Mouse (Mus musculus) CD4-positive, CD25-positive, alpha-beta regulatory T cell, adult 4 months (primary cell): Measurements from ENCODE around the gene Ptprk. TPM values are rescaled to one million over a fixed set of nuclear protein-coding genes. Genes with fewer than 3 reads are reported as not detected.

Experiments used
- ATAC-seq: one replicate; pipeline ENCODE4 v1.8.0; 2017
- polyA plus RNA-seq, 2 experiments: library from polyadenylated mRNA; unstranded; fragments of 100-300 nt; shearing (Covaris generic); gene quantifications; one replicate each; pipeline ENCODE4 v1.2.1; 2017

Gene Ptprk
- polyA plus RNA-seq, 2 experiments from 2014 or later: not detected

- no peak for ATAC-seq
These were observed 361.5 kb downstream of the Ptprk start for GRCm38 (mm10) chr10:28436084-28436483.

- ATAC-seq: no peak
These were observed 375.2 kb downstream of the Ptprk start for GRCm38 (mm10) chr10:28449853-28450252.

GRCm38 (mm10) chr10:28450642-28451041 is 376.0 kb downstream of the Ptprk start:
- no peak for ATAC-seq

- no peak for ATAC-seq
These were observed 383.4 kb downstream of the Ptprk start for GRCm38 (mm10) chr10:28458027-28458426.

DNA sequence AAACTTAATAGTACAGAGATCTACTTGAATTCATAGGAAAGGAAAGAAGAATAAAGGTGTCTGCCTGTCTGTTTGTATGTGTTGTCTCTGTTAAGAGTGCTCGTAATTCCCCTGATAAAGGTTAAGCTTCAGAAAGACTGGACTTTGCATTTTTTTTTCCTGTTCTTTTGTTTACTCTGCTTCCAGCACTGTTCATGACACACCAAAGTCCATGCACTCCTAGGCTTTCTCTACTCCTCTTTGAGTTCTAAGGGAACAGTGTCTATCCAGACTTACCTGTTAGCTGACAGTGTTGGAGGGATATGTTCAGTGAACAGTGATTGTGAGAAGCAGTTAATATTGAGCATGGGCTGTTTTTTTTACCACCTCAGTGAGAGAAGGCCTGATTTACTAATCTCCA is 385.3 kb downstream of the Ptprk start:
- no peak for ATAC-seq

DNA sequence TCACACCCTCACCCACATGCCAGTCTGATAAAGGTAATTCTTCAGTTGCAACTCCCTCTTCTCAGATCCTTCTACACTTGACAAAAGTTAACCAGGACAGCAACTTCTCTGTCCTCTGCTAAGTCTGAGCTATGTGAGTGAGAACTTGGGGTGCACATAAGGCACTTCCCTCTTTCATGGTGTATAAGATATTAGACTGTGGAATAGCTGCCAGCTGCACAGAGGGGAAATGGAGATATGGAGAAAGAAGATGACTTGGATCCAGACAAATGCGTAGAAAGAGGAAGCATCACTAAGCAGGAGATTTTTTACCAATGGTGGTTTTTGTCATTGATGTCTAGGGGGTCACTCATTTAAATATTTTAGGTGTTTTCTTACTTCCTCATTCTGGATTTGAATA is 389.1 kb downstream of the Ptprk start:
- no peak for ATAC-seq

- ATAC-seq: no peak
These were observed 390.3 kb downstream of the Ptprk start for GRCm38 (mm10) chr10:28464766-28465548.

DNA sequence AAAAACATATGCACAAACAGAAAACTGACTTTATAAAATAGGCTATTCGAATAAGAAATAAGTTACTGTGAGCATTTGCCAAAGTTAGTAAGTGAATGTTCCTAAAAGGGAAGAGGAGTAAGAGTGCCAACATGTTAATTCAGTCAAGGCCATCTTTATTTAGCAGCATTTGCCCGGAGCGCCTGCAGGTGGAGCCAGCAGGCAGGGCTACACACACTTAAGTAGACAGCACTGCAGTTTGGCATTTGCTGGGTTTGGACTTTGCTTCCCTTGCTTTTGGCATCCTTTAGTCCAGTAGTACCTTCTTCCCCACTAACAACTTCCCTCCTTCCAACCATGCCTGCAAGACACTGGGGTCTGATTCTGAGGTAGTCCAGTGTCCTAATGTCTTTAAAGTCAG is 411.0 kb downstream of the Ptprk start:
- ATAC-seq: peak; percentile 93

GRCm38 (mm10) chr10:28491006-28491405 is 416.4 kb downstream of the Ptprk start:
- no peak for ATAC-seq

GRCm38 (mm10) chr10:28492206-28492605 is 417.6 kb downstream of the Ptprk start:
- ATAC-seq: no peak

- no peak for ATAC-seq
These were observed 418.2 kb downstream of the Ptprk start for GRCm38 (mm10) chr10:28492870-28493269.

DNA sequence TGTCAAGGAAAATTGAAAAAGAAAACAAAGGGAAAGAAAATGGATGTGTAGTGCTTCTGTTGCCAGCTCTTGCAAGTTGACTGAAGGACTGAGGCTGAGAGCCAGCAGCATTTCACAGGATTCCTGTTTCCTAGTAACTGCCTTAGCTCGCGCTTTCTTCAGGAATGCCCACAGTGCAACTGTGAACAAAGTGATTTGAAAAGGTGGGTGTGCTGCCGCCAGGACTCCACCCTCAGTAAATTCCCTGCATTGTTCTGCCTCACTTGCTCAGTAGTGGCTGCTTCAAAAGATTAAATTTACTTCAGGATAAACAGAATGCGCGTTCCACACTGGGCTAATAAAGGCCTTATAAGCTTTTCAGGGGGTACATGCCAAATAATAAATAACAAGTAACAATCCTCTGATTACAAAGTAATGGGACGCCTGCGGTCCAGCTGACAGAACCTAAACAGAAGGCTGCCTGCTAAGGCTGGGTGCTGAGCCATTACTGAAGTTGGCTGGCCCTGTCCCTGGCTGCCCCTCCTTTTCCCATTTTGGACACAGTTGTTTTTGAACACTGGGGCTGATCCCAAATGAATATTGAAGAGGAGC is 418.7 kb downstream of the Ptprk start:
- no peak for ATAC-seq

DNA sequence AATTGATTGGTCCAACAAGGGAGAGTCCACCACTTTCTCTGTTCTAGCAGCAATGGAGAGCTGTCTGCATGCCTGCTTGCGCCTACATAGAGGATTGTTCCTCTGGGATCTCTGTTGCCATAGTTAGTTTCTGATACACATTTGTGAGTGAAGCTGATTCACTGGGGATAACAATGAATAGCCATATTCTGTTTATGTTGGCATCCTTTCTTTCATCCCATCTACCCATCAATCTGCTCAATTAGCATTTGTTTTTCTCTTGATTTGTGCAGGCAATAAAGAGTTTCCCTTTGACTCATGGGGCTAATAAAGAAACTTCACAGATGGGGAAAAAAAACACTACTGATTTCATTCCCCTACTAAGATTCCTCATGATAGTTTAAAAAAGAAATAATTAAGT is 423.2 kb downstream of the Ptprk start:
- no peak for ATAC-seq

DNA sequence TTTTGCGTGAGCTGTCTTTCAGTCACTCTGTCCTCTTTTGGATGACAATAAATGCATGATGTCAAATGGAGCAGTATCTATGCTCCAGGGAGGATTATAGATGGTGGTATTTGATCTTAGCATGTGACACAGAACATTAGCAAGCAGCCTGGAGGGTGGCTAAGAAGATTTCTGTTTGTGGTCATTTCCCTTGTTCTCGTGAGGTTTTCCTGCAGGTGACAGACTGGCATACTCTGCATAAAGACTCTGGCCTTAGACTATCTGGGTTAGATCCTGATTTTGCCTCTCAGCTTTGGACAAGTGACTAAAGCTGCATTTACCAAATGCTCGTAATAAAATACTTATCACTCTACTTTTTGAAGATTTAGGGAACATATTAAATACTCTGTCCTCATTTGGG is 423.9 kb downstream of the Ptprk start:
- ATAC-seq: no peak

- no peak for ATAC-seq
These were observed 439.0 kb downstream of the Ptprk start for GRCm38 (mm10) chr10:28513601-28514000.

DNA sequence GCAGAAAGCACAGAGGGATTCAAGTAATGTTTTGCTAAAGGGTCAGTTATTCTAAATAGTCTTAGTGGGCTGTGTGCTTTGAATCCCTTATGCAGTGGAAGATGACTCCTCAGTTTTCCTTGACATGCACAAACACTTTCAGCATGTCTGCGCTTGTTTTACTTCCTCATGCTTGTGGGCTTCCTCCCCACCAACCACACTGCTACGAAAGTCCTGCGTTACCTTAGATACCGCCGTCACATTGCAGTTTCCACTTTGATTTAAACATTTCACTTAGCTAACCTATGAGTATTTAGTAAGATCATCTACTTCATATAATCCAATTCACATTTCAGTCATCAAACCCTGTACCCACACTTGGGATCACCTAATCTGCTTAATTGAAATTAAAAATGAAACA is 441.5 kb downstream of the Ptprk start:
- peak; percentile 60 for ATAC-seq

- peak; percentile 47 for ATAC-seq
These were observed 443.7 kb downstream of the Ptprk start for GRCm38 (mm10) chr10:28518297-28518696.

DNA sequence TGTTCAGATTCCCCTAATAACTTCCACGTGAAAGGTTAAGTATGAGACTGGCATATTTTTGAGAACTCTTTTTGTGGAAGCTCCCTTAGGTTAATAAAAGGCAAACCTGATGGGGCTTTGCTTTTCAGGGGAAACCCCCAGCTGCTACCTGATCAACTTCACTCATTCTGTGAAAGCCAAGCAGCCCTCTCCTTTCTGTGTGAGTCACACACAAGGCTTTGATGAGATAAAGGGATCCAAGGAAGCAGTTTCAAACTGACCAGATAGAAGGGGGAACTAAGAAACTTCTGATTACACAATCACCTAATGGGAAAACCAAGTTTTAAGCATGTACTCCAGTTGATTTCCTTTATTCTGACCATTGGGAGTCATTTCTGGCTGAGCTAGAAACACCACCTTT is 445.2 kb downstream of the Ptprk start:
- peak; percentile 69 for ATAC-seq

GRCm38 (mm10) chr10:28523992-28524735 is 449.5 kb downstream of the Ptprk start:
- no peak for ATAC-seq

DNA sequence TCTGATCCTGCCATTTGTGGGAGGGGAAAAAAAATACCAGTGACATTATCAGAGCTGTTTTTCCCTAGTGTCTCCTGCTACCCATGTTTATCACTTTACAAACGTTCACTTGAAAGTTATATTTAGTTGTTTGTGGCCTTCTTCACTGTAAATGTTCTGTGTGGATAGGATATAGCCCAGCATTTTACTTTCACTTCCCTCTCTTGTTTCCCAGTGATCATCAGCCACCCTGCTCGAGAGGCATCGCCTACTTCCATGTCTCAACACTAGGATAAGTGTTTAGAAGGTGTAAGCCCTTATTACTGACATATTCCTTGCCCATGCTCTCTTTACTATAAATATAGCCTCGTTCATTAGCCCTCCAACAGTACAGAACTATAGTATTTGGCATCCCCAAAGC is 466.0 kb downstream of the Ptprk start:
- no peak for ATAC-seq

DNA sequence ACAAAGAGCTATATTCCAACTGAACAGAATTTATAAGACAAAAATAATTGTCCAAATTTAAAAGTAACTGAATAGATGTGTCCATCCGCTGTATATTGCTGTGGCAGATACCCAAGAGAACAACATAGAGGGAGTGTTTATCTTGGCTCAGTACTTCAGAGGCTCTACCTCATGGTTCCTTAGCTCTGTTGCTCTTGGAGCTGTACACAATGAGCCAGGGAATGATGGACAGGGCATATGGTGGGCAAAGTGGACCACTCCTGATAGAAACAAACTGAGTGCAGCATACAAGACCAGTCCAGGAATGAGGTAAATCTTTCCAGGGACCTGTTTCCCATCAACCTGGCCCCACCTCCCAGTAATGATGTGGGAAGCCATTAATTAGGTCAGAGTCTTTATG is 468.1 kb downstream of the Ptprk start:
- no peak for ATAC-seq

- no peak for ATAC-seq
These were observed 475.9 kb downstream of the Ptprk start for GRCm38 (mm10) chr10:28550549-28550948.

DNA sequence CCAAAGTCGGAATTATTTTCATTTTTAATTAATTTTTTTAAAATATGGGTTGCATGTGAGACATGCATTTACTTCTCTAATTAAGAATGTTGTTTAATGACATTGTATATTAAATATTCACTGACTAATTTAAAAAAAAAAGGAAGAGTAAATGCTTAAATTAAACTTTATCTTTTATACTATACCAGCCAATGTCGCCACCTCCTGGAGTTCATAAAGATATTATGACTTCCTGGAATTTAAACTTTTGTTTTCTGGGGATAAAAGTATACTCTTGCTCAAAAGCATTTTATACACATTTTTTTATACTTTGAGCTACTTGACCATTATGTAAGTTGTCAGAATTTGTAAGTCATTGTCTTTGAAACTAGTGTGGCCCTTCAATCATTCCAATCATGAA is 477.4 kb downstream of the Ptprk start:
- no peak for ATAC-seq
